Mouse (Mus musculus) mouse embryonic stem cell (cell line): ENCODE data around the gene Rexo4.

Source experiments
- in situ Hi-C, 2 experiments: fragments of 300-500 bp; cut with MboI; formaldehyde crosslinking; loops; 1 replicate in 1 of 2; 3 replicates in 1 of 2; pipeline ENCODE4 v1.14.3; 2019 to 2020; ENCODE audit warnings: low sequenced_read_pairs in 2 of 2, low pct_unique_long_range_greater_than_20kb in 1 of 2, mixed read lengths in 1 of 2; ENCODE audit not compliant: unreplicated experiment in 1 of 2

Gene Rexo4

DNA sequence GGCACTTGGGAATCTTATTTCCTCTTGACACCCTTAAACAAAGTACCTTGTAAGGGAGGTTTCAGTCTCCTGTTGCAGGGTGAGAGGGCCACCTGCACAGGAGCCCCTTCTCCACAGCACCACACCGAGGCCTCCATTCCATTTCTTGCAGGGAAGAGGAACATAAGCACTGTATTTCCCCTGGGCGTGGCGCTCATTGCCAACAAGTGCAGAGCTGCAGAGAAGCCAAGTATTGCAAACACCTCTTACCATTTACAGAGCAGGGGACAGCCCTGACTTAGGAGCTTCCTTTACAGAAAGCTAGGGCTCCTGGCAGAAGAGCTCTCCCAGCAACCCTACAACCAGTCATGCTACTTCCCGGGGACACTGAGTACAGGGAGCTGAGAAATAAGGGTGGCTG is 12.0 kb downstream of the Rexo4 start:
- in situ Hi-C loops = no loop called here

DNA sequence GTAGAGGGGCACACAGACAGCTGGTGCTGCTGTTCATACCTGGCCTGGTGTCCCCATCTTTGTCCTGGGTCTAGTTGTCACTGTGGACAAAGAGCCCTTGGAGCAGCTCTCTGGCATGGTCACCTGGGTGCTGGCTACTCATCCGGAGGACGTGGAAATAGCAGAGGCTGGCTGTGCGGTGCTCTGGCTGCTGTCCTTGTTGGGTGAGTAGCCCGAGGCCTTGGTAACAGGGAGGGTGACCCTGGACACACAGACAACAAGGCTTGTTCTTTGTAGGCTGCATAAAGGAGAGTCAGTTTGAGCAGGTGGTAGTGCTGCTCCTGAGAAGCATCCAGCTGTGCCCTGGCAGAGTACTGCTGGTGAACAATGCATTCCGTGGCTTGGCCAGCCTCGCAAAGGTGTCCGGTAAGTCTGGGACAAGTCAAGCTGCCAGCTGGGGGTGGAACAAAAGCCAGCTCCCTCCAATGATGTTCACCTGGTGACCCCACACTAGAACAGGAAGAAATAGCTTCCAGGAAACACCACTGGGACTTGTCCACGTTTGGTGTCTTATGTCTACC is 12.8 kb downstream of the Rexo4 start:
- in situ Hi-C loops = no loop called here

DNA sequence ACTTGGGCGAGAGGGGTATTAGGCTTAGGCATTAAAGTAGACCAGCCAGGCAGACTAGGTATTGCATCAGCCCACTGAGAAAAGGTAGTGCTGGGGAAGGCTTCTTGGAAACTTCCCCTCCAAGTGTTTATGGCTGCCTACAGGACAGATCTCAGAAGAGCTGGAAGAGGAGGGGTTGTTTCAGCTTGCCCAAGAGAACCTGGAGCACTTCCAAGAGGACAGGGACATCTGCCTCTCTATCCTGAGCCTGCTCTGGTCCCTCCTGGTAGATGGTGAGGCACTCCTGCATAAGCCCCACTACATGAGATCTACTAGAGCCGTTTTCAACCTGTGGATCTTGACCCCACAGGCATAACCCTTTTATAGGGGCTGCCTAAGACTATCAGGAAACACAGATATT is 13.8 kb downstream of the Rexo4 start:
- in situ Hi-C loops = no loop called here

DNA sequence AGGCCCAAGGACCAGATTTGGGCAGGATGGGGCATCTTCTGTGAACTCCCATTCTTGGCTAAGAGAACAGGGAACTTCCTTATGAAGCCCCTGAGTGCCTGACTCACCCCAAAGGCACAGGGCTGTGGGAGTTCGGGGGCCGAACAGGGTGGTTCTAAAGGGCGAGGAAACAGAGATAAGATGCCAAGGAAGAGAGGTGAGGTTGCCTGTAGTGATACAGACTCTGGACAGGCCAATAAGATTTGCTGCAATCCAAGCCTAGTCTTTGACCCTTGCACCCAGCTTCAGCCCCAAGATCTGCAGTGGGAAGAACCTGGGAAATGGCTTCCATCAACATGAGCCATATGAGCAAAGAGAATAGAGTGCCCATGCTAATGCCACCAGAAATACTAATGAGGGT is 20.9 kb downstream of the Rexo4 start:
- in situ Hi-C loops = no loop called here

DNA sequence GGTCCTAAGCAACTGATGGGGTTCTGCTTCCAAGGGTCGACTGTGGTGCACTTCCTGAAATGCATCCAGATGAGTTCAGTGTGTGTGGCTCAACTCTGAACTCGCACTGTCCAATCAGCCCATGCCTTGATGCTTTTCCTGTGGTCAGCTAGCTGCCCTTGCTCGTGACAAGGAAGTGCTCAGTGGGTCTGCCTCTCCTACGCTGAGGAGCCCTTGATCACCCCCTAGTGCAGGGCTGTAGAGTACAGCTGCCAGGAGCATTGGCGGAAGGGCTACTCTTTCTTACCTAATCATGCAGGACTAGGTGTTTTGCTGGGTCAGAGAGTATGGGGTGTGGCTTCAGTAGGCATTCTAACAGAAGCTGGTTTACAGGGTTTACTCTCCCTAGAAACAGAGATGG is 22.6 kb downstream of the Rexo4 start:
- in situ Hi-C loops = no loop called here

DNA sequence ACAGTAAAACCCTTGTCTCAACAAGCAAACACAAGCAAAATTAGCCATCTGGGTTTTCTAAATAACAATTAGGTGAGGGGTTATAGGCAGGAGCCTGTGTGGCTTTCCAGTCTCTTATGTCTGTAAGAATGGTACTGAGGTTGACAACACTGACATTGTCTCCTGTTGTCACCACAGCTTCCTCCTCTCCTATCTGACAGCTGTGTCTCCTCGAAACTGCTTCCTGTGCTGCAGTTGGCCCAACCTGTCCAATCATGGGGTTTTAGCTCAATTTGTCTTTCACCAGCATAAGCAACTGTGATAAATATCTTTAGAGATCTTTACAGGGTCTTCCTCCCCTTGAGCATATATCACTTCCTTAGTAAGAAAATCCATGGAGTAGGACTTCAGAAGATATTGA is 27.8 kb downstream of the Rexo4 start:
- in situ Hi-C loops = no loop called here

DNA sequence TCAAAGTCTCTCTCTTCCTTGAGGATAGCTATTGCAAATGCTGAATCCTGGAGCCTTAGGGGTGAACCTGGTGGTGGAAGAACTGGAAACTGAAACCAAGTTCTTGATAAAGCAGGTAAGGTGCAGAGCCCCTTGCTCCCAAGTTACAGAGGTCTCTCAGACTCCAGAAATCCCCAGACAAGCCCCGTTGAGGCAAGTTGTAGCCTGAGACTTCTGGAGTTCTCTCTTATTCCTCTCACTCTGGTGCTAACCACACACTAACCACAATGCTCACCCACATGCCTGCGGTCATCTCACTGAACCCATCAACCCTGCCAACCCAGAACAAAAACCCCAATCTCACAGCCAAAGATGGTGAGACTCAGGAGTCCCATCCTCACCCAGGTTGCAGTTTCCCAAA is 28.9 kb downstream of the Rexo4 start:
- in situ Hi-C loops = no loop called here

DNA sequence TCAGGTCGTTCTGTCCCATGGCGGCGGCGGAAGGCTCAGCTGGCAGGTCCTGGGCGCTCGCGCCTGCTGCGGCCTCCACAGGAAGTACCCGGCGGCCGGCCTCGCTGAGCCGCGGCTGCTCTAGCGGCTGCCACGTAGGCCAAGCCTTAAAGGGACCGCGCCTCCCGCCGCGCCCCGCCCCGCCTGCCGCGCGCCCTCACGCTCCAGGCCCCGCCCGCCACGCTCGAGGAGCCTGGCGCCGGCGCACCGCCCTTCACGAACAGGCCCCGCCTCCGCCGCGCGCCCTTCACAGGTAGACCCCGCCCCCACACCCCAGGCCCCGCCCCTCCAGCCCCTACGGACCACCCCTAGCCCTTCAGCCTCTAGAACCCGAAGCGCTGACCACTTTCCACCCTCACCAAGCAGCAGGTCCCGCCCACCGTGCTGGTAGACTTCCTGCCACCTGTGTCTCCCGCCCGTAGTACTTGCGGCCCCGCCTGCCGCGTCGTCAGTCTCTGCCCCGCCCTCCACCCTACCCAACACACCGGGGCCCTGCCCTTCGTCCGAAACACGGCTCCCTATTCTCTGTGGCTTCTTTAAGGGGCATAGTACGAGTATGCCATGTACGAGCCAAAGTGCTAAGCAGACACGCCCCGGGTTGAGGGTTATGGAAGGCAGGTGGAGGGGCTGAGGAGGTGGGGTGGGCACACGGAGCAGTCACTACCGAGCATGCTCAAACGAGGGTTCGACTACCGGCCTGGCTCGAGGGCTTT is 30.7 kb downstream of the Rexo4 start, which contains the start of the genes Surf4 and Stkld1:
Gene Surf4 (minus strand): TSS at position 625 of the 752 bp plus-strand sequence.
Gene Stkld1 (plus strand): TSS at position 744 of the 752 bp plus-strand sequence.
- in situ Hi-C loops = no loop called here

DNA sequence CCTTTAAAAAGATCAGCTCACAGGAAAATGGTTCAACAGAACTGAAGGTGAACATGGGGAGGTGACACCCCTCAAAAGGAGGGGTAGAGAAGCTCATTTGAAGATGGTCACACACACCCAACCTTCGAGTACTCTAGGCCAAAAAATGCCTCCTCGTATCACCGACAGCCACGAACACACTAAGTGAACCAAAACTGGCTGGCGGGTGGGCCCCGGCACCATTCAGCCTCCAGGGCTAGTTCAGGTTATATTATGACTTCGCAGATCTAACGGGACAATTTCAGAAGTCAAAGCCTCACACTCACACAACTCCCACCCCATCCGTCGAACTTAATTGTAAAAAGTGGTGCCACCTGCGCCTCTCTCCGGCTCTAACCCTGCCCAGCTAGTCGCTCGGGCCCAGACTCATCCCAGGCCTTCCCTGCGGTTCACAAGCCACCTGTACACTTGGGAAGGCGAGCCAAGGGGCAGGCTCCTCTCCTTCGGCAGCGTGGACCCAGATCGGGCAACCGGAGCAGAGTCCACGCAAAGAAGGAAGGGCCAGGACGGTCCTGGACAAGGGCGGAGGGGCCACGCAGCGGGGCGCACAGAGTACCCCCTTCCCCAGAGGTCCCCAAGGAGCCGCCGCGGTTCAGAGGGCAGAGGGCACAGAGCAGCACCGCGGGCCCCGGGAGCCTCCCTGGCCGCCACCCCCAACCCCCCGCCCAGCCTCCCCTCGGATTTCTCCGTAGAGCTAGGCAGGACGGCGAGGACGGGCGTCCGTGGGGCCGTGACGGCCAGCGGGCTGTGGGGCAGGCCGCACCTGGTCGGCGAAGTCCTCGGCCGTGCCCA is 31.5 kb downstream of the Rexo4 start:
- in situ Hi-C loops = no loop called here

DNA sequence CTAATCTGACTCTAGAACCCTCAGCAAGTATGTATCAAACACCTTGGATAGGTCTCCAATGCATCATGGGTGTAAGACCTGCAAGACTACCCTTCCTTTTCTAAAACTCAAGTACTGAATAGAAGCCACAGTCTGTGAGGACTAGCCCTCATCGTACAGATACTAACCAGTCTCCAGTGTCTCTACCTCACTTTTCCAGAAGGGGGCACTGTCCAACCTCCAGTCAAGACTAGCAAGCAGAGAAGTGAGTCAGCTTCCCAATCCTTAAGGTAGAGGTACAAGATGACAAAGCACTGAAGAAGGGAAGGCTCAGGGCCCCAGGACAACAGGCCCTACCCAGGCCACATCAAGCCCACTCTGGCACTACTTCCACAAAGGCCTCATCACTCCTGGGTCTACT is 33.8 kb downstream of the Rexo4 start:
- in situ Hi-C loops = no loop called here

DNA sequence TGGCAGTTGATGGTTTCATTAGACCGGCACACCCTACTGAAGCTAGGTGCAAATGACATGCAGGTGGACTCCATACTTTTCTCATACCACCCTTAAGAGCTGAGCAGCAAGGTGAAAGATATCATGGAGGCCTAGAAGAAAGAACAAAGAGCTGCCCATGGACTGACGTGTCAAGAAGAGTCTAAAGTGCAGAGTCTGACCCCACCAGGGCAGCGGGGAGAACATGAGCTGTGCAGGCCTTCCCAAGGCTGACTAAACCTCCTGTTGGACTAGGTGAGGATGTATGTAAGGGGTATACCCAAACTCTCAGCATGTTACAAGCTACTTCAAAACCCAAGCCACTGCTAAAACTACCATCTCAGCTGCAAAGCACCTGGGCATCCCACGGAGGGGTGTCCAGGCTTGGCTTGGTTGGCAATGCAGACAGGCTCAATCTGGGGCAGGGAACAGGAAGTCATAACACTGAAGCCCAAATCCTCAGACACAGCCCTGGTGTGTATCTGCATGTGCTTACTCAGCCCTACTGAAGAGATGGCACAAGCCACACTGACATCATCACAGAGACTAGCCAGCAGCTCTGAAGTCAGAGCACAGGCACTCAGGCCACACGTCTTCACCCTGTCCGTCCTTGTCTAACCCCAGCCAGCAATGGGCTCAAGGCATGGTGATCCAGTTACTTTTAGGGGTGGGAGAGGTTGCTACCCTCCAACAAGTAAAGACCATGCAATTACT is 36.3 kb downstream of the Rexo4 start:
- in situ Hi-C loops = no loop called here

DNA sequence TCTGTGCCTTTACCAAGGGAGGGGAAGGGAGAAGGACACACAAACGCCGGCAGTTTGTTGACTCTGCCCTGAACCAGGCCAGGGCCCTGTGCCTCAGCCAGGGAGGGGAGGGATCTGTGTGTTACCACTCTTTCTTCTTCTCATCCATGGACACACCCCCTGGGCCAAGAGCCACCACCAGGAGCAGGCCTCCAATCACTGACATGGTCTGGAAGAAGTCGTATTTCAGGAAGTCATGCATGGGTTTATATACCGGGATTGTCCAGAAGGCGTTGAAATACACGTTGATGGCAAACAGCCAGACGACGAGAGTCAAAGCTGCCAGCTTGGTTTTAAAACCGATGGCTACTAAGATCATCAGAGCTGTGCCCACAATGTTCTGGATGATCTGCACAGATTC is 42.4 kb downstream of the Rexo4 start:
- in situ Hi-C loops = no loop called here

DNA sequence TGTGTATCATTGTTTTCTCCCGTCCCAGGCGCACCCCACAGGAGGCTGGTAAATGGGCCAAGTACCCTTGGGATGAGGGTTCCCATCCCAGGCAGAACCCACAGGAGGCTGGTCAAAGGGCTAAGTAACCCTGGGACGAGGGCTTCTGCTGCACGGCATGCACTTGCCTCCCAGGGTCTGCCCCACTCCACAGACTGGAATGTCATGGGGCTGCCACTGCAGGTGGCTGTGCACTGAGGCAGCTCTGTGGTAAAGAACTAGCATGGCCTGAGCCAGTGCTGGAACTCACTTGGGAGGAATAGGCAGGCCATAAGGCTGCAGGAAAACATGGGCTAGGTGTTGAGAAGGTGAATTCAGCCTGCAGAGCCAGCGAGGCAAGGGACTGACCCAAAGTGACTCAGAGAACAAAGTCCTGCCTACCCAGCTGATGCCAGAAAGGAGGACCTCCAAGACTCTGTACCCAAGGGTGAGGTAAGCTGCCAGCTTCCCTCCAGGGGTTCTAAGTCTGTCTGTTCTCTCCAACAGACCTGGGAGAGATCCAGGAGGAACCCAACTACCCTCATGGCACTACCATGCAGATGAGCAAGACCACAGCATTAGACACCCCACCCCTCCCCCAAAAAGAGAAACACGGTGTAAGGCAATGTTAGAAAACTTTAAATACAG is 43.9 kb downstream of the Rexo4 start:
- in situ Hi-C loops = no loop called here

DNA sequence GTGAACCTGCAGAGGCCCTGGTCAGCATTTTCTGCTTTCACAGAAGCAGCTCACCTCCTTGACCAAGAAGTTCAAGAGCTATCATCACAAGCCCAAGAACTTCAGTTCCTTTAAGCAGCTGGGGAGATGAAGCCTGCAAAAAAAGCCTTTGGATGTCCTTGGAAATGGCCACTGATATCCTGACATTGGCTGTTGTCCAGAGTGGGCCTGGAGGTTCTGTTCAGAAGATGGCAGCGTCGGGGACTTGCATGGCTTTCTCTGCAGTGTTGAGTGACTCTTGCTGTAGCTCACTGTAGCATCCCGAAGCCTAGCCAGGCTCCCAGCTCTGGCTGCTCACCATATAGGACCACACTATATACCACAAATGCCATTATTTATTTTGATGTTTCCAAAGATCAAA is 44.5 kb downstream of the Rexo4 start:
- in situ Hi-C loops = no loop called here

DNA sequence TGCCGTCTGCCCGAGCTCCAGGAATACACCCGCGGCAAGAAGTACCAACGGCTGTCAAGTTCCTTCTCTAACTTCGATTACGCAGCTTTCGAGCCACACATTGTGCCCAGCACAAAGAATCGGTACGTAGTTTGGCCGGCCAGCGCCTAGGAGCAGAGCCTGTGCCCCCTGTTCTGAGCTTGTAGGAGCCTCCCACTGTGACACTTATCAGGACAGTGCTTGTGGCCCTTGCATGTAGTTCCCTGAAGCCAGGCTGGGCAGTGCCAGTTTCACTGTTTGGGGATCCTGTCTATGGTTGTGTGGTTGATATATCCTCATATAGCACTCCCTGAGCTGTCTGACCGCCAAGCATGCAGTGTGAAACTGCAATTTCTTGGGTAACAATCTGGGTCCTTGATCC is 47.4 kb downstream of the Rexo4 start:
- in situ Hi-C loops = no loop called here

DNA sequence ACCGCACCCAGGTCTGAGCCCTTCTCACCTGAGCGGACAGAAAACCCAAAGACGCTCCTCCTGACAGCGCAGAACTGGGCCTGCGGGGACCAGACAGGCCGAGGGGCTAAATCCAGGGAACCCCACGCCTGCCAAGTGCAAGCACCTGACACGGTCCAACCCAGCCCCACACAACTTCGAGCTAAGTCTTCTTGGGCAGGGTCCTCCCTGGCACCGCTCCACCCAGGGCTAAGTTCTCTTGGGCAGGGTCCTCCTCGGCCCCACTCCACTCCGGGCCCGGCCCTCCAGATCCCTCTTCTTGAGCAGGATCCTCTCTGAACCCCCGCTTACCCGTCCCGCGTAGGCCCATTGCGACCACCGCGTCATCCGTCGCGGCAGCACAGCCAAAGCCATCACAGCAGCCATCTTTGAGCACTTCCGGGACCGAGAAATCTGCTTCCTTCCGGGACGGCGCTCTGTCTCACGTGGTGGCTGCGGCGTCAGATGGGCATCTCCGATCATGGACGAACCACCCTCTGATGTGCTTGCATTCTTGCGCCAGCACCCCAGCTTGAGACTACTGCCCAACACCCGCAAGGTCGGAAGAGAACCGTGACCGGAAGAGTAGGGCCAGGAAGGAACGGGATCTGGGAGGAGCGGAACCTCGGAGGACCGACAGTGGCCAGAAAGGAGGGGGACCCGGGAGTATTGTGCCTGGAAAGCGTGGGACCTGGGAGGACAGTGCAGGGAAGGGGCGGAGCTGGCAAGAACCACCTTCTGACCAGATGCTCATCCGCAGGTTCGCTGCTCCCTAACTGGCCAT is 48.1 kb downstream of the Rexo4 start, which contains the start of the genes Surf2 and Surf1:
Gene Surf2 (plus strand): TSS at position 441 of the 802 bp plus-strand sequence.
Gene Surf1 (minus strand): TSS at position 604 of the 802 bp plus-strand sequence.
- in situ Hi-C loops = no loop called here

DNA sequence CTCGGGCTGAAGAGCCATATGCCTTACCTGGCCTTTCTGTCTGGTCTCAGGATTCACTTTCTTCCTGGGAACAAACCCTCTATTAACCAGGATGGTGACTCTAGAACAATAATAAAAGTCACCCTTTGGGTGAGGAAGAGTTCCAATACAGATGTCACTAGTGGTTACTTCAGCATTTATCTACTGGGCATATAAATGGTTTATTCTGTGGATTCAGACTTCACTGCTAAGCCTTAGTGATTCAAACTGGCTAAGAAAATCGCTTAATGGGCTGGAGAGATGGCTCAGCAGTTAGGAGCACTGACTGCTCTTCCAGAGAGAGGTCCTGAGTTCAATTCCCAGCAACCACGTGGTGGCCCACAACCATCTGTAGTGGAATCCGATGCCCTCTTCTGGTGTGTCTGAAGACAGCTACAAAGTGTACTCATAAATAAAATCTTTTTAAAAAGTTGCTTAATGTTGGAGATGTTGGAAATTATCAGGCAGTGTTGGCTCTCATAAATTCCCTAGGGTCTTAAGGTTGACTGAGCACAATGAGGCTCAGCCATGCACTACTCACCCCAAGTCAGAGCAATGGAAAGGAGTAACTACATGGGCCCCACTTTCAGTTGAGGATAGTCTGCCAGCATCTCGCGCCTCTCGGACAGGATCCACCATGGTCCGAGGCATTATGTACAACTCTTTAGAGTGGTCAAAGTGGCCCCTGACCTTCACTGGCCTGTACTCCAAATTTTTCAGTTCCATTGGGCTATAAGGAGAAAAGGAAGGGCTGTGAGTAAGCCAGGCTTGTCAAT is 49.8 kb downstream of the Rexo4 start:
- in situ Hi-C loops = no loop called here
